Mouse (Mus musculus) heart, postnatal 4 days (tissue): Measurements from ENCODE around the gene Zic3. TPM values are rescaled to one million over a fixed set of nuclear protein-coding genes. Genes with fewer than 3 reads are reported as not detected.

Experiments
- DNase-seq: peaks from one replicate; pipeline ENCODE4 v3.0.0; 2021
- total RNA-seq, 2 experiments: library from RNA; stranded (reverse); gene quantifications; 2 replicates each; pipeline ENCODE4 v1.2.3; 2021

Gene Zic3
- total RNA-seq: not detected

- no peak for DNase-seq
These were observed at the start of gene Zic3 for GRCm38 (mm10) chrX:58022400-58022799. Gene Zic3, plus strand, starts transcription at chrX:58022700.

GRCm38 (mm10) chrX:57982351-57982750 lies 40.1 kb upstream of the Zic3 start:
- no peak for DNase-seq

- DNase-seq: no peak
These were observed 34.9 kb upstream of the Zic3 start for GRCm38 (mm10) chrX:57987455-57988109.

- no peak for DNase-seq
These were observed 9.1 kb upstream of the Zic3 start for GRCm38 (mm10) chrX:58013391-58013790.

GRCm38 (mm10) chrX:58014093-58014492 lies 8.4 kb upstream of the Zic3 start:
- DNase-seq: no peak

GRCm38 (mm10) chrX:58014761-58015160 lies 7.7 kb upstream of the Zic3 start:
- no peak for DNase-seq

- DNase-seq: no peak
These were observed 7.1 kb upstream of the Zic3 start for GRCm38 (mm10) chrX:58015336-58015945.

GRCm38 (mm10) chrX:58018720-58019119 lies 3.8 kb upstream of the Zic3 start:
- DNase-seq: no peak

- no peak for DNase-seq
These were observed 3.1 kb upstream of the Zic3 start for GRCm38 (mm10) chrX:58019257-58019953.

GRCm38 (mm10) chrX:58027631-58028030 lies 5.1 kb downstream of the Zic3 start:
- no peak for DNase-seq

GRCm38 (mm10) chrX:58028082-58028481 lies 5.6 kb downstream of the Zic3 start:
- DNase-seq: no peak

- no peak for DNase-seq
These were observed 6.4 kb downstream of the Zic3 start for GRCm38 (mm10) chrX:58028858-58029257.

- DNase-seq: peak; percentile 52
These were observed 7.8 kb downstream of the Zic3 start for GRCm38 (mm10) chrX:58030100-58030834.

GRCm38 (mm10) chrX:58030835-58031670 lies 8.6 kb downstream of the Zic3 start:
- no peak for DNase-seq

GRCm38 (mm10) chrX:58031671-58032605 lies 9.4 kb downstream of the Zic3 start:
- no peak for DNase-seq

- DNase-seq: no peak
These were observed 10.1 kb downstream of the Zic3 start for GRCm38 (mm10) chrX:58032622-58033021.

- DNase-seq: no peak
These were observed 11.0 kb downstream of the Zic3 start for GRCm38 (mm10) chrX:58033521-58033920.

GRCm38 (mm10) chrX:58038061-58039007 lies 15.8 kb downstream of the Zic3 start:
- no peak for DNase-seq

- DNase-seq: no peak
These were observed 17.2 kb downstream of the Zic3 start for GRCm38 (mm10) chrX:58039703-58040102.

GRCm38 (mm10) chrX:58041865-58042264 lies 19.4 kb downstream of the Zic3 start:
- no peak for DNase-seq
